Mouse (Mus musculus): ENCODE data around the gene Tsnax.

Tsnax gene

DNA sequence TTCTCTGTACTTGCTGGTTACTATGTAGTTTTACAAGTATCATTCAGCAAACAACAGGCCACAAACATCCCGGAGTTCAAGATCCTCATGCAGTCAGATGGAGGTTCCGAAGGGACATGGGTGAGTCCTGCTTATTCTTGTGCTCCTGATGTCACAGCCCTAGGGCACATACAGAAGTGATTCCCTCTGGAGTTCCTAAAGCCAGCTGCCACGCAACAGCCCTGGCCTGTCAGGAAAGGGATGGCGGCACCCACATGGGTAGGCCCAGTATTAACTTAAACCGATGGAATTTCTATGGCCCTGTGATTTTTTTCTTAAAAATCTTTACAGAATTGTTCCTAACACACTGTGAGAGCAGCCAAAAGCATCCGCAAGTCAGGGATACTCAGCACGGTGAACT lies 30.6 kb downstream of the Tsnax start:
- in situ Hi-C loops (cut with MboI), result no loop called here

DNA sequence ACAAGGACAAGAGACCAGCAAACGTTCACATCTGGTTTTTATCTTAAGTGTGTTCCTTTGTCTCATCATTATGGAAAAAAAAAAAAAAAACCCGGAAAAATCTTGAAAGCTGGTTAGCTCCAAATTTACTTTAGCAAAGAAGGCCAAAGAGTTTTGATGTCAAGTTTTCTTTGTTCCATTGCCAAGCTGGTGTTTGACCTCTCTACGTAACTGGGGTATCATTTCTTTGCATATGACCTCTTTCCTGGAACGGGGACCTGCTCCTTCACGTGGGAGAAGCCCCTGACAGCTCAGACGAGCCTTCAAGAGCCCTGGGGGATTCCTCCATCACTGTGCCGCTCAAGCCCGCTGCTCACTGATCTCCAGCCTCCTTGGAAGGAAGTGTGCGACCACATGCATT lies 31.1 kb downstream of the Tsnax start:
- in situ Hi-C loops (cut with MboI), result no loop called here

DNA sequence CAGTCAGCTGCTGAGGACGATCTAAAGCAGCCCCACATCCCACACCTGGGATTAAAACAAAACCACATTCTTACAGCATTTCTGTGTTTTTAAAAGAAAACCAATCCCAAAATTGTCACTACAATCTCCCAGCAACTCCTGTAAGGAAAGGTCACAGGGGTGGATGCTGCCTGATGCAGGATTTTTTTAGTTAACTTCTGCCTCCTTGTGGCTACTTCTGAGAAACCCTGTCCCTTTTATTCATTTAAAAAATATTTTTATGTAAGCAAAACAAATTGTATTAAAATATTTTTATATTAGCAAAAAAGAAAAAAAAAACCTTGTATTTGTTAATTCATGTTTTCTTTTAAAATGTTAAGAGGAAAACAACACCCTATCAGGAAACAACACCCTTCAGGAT lies 33.0 kb downstream of the Tsnax start:
- in situ Hi-C loops (cut with MboI), result no loop called here

DNA sequence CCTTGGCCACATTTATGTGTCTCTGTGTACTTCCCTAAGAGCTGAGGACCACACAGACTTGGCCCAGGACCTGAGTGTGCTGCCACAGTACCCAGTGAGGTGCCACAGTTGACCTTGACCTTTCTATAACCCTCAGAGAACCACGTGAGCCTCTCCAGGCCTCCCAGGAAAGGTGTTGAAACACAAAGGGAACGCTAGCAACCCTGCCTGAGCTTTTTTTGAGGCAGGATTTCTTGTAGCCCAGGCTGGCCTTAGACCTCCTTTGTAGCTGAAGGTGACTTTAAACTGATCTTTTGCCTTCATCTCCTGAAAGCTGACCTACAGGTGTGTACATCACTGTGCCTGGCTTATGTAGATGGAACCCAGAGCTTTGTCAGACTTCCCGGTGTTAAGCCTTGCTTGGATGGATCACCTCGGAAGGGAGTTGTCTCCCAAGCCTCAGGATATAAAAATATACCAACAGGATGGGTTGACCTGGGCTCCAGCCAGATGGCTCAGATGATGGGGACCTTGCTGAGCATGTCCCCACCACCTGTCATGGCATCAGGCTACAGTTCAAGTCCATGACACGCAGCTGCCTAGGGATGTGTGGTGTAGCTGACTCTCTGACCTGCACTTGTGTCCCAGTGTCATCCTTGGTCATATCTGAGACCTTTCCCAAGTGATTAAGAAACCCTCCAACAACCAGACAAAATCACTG lies 36.4 kb downstream of the Tsnax start:
- in situ Hi-C loops (cut with MboI), result no loop called here

DNA sequence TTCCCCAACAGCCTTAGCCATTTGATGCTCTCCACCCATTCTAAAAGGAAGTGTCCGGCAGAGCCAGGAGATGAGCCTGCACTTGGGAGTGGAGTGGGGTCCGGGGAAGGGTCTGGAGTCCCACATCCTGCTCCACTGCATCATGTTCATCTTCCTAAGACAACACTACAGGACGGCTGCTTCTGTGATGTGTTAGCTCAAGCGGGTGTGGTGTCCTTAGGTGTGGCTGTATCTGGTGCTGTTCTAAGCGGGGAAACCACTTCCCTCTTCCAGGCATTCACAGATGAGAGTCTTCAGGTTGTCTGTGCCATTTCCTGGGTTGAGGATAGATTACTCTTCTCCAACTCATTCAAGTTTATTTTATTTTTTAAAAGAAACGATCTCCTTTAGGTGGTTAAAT lies 37.0 kb downstream of the Tsnax start:
- in situ Hi-C loops (cut with MboI), result no loop called here

DNA sequence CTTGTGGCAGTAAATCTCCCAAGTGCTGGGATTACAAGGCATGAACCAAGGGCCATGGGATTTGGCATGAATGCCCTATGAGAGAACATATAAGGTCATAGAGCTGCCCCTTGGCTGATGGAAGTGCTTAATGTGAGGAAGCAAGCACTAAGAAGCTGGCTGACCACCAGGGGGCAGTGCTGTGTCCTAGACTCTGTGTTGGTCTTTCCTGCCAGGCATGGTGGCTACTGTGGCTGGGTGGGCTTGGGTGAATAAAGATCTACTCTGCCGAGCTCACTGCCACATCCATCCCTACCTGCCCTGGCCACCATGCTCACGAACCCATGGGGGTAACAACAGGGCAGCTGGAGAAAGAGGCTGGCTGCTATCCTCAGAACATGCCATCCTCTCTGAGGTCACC lies 39.2 kb downstream of the Tsnax start:
- in situ Hi-C loops (cut with MboI), result no loop called here

DNA sequence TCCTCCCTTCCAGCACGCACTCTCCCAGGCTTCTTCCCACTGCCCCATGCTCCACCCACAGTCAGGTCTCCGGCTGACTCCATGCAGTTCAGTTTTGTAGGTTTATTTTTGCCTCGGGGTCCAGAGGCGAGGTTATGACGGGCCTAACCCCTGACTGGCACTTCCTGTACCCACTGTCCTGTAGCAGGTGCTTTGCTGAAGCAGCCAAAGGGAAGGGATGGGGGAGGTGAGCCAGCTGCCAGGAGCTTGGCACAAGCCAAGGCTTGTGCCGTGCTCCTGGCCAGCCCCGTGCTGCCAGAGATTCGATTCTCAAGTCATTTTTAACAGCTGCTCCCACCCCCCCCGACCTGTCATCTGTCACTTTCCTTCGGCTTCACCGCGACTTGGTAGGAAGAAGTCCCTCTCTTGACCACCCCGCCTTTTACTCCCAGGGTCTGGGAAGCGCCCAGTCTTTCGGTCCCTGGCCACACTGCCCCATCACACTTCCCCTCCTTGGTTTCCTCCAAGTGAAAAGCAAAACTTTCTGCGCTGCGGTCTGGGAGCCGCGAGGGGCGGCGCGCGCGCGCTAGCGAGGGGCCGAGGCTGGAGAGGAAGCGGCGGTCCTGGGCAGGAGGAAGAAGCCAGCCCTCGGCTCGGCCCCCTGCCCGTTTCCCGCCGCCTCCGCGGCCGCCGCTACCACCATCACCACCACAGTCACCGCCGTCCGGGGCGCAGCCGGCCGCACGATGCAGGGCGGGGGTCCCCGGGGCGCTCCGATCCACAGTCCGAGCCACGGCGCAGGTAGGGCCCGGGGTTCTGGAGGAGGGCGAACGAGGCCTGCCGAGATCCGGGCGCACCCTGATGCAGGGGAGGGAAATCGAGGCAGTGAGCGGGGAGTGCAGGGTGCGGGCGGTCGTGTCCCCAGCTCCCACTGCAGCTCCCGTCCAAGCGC lies 41.0 kb downstream of the Tsnax start, which contains the start of gene Disc1:
Gene Disc1 (plus strand): TSS at position 691 of the 931 bp plus-strand sequence.
- in situ Hi-C loops (cut with MboI), result no loop called here

DNA sequence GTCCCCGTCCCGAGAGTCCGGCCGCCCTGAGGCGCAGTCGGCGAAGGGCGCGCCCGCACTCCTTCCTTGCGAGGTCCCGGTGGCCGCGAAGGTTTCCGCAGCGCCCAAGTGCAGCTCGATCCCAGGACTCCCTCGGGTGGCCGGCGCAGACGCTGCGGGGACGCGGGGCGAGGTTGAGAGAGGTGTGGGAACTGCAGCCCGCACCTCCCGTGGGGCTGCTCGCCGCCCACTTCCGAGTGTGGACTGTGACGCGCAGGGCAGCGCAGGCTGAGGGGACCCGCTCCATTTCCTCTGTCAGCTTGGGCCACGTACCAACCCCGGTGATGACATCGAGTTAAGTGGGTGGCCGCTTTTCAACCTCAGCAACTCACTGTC lies 41.6 kb downstream of the Tsnax start:
- in situ Hi-C loops (cut with MboI), result no loop called here

DNA sequence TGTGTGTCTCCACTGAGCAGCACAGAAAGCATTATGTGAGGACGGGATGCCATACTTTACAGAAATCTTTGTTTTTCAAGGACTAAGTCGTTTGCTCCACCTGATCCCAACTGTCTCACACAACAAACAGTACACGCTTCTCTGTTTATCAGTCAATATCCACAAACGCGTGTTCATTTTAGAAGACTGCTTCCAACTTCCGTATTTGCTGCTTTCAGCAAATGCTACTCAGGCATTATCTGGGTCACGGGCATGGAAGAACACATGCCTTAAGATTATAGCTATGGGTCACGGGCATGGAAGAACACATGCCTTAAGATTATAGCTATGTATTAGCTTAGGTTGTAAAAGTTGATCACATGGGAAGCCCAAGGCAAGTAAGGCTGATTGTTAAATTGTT lies 48.1 kb downstream of the Tsnax start:
- in situ Hi-C loops (cut with MboI), result no loop called here

DNA sequence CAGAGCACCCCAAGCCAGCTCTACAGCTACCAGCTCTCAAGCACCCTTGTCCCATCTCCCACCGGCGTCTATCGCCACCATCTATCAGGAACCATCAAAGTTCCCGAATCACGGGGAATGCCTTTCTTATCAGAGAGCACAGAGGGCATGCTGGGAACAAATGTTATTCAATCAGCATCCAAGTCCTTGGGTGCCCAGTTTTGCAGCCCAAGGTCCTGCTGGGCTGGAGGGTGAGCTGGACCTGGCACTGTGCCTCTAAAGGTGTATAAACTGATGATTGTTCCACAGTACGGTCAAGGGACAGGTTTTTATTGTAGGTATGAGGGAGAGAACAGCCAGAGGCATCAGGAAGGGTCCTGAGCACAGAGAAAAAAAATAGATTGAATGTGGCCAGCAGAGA lies 52.8 kb downstream of the Tsnax start:
- in situ Hi-C loops (cut with MboI), result no loop called here

DNA sequence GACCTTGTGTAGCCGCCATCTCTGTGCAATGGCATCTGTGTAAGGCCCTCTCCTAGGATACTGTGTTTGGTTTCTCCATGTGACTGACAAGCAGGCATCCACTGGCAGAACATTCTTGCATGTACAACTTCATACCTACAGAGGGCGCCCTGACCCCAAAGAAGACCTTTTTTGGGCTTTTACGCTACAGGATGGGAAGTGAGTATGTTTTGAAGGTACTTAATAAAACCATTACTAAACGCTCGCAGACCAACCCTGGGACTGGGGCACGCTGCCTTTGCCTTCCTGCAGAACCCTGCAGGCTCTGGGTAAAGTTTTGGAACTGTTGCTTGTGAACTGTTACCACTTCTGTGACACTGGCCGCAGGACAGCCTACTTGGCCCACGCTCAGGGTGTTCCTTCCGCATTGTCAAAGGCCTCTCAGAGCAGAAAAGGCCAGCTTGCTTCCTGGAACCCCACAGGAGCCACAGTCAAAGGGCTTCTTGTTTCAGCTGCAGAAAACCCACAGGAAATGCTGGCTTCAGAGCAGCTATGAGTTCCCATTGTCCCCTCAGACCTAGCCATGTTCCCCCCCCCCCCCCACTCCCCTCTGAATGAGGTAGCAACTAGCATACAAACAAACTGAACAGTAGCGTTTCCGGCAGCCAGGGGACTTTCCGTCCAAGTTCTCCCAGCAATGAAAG lies 54.3 kb downstream of the Tsnax start:
- in situ Hi-C loops (cut with MboI), result no loop called here

DNA sequence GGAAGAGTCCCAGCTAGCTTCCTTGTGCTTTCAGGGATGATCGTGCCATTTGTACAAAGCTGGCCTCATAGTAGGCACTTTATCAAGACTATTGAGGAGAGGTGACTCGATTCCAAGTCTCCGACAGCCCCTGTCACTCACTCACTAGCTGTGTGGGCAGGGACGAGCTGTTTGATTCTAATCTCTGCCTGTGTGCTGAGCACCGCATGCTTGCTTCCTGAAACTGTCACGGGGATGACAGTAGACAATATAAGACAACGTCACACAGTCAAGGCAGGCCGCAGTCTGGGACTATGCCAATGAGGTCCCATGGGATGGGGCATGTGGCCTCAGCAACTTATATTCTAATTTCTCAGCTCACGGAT lies 54.8 kb downstream of the Tsnax start:
- in situ Hi-C loops (cut with MboI), result no loop called here

DNA sequence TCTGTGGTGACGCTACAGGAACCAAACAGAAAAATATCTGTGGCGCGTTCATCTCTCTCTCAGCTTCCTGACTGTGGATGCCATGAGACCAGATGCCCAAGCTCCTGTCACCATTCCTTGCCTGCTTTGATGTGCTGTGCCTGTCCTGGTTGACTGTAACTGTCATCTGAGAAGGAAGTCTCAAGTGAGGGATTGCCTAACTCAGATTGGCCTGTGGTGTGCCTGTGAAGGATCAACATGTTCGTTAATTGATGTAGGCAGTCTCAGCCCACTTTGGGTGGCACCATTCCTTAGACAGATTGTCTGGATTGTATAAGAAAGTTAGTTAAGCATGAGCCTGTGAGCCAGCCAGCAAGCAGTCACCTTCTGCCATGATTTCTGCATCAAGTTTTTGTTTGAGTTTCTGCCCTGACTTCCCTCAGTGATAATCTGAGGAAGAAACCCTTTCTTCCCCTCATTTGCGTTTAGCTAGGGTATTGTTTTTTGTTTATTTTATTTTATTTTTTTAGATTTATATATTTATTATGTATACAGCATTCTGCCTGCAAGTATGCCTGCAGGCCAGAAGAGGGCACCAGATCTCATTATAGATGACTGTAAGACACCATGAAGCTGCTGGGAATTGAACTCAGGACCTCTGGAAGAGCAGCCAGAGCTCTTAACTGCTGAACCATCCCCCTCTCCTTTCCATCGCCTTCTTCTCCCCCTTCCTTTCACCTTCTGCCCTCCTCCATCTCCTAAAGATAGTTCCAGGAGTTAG lies 55.5 kb downstream of the Tsnax start:
- in situ Hi-C loops (cut with MboI), result no loop called here

DNA sequence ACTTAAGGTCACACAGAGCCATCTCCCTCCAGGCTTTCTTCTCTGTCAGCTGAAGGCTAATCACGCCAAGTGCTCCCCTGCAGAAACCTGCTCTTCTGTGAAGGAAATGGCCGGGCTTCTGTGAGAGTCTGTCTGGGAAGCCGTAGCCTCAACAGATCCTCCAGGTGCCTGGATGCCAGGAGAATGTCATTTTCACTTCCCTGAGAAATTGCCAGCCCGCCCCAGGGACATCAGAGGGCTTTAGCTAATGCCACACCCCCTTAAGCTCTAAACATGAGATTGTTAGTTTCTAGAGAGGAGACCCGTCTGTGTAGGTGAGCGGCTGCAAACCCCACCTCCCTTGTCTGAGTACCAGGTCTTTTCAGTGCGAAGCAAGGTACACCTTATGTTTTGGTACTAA lies 56.5 kb downstream of the Tsnax start:
- in situ Hi-C loops (cut with MboI), result no loop called here

DNA sequence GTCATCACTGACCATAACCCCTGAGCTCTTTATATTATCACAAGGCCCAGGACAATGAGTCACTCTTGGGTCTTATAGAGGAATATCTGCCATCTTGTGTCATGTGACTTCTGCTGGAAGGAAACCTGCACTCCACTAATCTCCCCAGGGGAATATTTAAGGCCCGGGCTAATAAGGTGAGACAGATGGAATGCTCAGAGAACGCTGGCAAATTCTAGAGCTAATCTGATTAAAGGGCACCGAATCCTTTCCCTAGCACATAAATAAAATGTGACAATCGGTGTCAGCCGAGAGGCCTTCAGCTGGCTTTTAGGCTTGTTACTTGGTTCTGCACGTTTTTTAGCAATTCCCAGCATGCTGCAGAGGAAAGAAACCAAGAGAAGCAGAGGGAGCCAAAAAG lies 56.9 kb downstream of the Tsnax start:
- in situ Hi-C loops (cut with MboI), result no loop called here

DNA sequence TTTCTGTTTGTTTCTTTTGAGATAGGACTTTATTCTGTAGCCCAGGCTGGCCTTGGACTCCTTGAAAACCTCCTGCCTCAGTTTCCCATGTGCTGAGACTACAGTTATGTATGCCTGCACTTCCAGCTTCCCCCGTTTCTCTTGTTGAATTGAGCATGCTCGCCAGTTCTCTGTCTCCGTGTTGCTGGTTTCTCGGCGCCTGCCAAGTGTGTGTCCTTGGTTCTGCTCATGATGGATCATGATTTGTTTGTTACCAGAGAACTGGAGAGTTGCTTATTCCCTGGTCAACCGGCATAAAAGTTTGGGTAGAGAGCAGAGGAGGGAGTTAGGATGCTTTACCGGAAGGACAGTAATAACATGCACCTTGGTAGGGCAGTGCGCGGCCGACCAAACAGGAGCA lies 61.3 kb downstream of the Tsnax start:
- in situ Hi-C loops (cut with MboI), result no loop called here

DNA sequence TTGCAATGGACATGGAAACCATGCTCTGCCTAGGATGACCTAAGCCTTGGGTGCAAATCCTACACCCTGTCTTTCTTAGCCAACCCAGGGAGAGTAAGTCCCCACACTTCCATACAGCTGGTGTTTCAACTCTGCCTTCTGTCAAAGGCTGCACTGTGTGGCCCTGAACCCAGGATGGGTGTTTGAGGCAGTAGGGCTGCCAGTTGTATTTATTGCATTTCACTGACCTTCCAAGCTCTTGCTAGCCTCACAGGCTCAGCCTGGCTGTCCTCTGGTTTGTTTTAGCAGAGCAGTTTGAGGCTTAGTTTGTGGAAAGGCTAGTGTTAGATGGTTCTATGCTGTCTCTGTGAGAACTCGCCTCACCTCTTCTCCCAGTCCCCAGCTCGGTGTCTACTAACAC lies 61.8 kb downstream of the Tsnax start:
- in situ Hi-C loops (cut with MboI), result no loop called here

DNA sequence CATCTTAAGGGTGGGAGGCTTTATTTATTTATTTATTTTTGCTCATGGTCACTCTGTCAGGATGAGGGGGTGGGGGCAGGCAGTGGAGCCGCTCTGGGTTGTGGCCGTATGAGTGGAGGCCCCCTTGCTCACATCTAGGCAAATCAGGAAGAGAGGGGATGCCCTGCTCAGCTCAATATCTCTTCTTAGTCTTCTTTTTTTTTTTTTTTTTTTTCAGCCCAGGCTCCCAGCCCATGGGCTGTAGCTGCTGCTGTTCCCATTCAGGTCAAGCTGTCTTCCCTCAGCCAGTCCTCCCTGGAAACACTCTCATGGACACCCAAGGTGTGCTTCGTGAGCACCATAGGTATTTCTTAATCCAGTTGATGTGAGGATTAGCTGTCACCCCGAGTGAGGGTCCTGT lies 62.6 kb downstream of the Tsnax start:
- in situ Hi-C loops (cut with MboI), result no loop called here

DNA sequence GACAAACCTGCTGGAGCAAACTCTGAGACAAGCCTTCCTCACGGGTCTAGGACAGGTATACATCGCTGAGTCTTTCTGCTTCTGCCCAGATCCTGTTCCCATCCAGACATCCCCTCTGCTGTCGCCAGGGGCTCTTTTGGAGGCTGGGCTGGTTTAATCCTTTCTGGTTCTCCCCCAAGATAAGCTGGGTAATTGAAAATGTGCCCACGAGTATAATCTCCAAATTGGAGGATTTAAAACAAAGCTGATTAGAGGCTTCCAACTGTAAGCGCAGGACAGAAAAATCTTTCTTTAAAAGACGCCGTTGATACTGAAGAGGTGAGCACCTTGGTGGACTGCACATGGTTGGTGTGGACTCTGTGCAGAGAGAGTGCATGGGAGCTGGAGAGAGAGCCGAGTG lies 64.5 kb downstream of the Tsnax start:
- in situ Hi-C loops (cut with MboI), result no loop called here

DNA sequence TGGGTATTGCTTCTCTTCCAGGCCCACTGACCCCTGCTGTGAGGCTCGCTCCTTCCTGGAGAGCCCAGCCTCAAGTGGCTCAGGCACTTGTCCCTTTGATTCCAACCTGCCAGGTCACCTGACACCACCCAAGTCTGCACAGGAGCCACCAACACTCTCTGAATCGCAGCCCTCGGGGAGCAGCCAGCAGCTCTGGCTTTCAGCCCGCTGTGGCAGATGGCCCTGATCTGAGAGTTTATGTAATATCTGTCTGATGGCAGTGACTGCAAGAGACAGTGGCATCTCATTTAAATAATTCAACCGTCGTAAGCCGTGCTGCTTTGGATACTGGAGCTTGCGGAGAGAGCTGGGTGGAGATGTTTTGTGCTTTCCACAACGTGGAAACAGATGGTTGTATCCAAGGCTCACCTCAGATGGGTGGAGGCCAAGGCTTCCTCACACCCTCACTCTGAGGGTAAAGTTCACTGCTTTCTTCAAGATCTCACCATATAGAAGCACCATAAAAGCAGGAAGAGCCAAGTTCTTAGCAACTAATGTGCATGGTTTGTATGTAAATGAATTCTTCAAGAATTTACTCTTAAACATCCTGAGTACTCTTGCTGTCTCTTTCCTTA lies 66.1 kb downstream of the Tsnax start:
- in situ Hi-C loops (cut with MboI), result no loop called here
